Mouse (Mus musculus): ENCODE measurements around the gene Gm3411.
A peak's percentile ranks its signal among the peaks of the same experiment; 100 is the strongest.
"Not testable (repeated sequence)": the region's sequence is repeated elsewhere in the genome, so short reads cannot be mapped to it uniquely, and the experiment has no call there.

The Gm3411 gene

GRCm38 (mm10) chr14:6286931-6287715 lies at the start of gene Gm3411:
TSS of gene Gm3411 (minus strand) at chr14:6287250.
- peak; percentile 36 for DNase-seq

GRCm38 (mm10) chr14:6304743-6305142 lies 17.7 kb upstream of the Gm3411 start, which contains the start of gene Gm21103:
TSS of gene Gm21103 (minus strand) at chr14:6304843.
- not testable (repeated sequence) for DNase-seq

GRCm38 (mm10) chr14:6219192-6219591 lies 67.9 kb downstream of the Gm3411 start, which contains the start of gene Gm21560:
TSS of gene Gm21560 (minus strand) at chr14:6219292.
- DNase-seq: not testable (repeated sequence)

Data from right cerebral cortex, postnatal 25 days (tissue).